30 mouse cellular contexts compared by ENCODE assay signal in the genomic region with DNA sequence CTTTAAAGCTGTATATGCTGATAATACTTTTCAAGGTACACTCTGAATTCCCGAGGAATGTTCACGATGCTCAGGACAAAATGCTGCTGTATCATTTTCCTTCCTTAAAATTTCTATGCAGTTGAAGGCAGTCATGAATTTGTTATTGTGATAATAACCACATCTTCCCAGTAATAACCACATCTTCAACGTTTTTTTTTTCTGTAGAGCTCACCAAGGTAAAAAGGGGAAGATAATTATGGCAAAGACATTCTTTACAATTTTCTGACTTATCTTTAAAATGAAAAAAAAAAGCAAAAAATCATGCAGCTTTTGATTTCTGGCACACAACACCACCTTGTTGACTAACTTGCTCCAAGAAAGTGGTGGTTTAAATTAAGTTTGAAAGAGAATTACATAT.
"Had no signal": no experiment of that assay in that cellular context is flagged by ENCODE, and none has a peak within 500 bp of the region (broad histone marks: within the 10 kb centered on the region; RNA-seq: fewer than 3 reads in every experiment).

No protein-coding gene starts in this region.

- H3K36me3 ChIP-seq: heart, embryonic 10.5 days; heart, embryonic 12.5 days; heart, embryonic 13.5 days; heart, embryonic 15.5 days; hindbrain, embryonic 10.5 days; hindbrain, embryonic 12.5 days; hindbrain, embryonic 13.5 days; hindbrain, embryonic 15.5 days; intestine, embryonic 15.5 days; kidney, embryonic 15.5 days had no signal

- DNase-seq: heart, postnatal 10 days; heart, postnatal 14 days; heart, postnatal 36 days; heart, postnatal 4 days; kidney, adult 11 months; kidney, adult 18-20 months; kidney, adult 2 months; kidney, adult 8-10 months; kidney, adult 9 months; kidney, postnatal 10 days; kidney, postnatal 14 days; kidney, postnatal 25 days; kidney, postnatal 36 days; layer of hippocampus, adult 9-11 months; layer of hippocampus, postnatal 36 days had no signal

- H3K9me3 ChIP-seq: heart, embryonic 10.5 days; heart, embryonic 12.5 days; heart, embryonic 15.5 days; intestine, embryonic 15.5 days had no signal

- H3K9ac ChIP-seq: heart, embryonic 12.5 days; heart, embryonic 13.5 days; heart, embryonic 15.5 days; hindbrain, embryonic 12.5 days; hindbrain, embryonic 13.5 days; hindbrain, embryonic 14.5 days; hindbrain, embryonic 15.5 days; intestine, embryonic 15.5 days; kidney, embryonic 15.5 days had no signal

- H3K4me1 ChIP-seq: heart, embryonic 10.5 days; heart, embryonic 12.5 days; heart, embryonic 13.5 days; heart, embryonic 15.5 days; hindbrain, embryonic 10.5 days; hindbrain, embryonic 12.5 days; hindbrain, embryonic 13.5 days; hindbrain, embryonic 15.5 days; intestine, embryonic 15.5 days; kidney, embryonic 15.5 days had no signal

- H3K4me3 ChIP-seq: heart, embryonic 10.5 days; heart, embryonic 12.5 days; heart, embryonic 13.5 days; heart, embryonic 15.5 days; hindbrain, embryonic 10.5 days; hindbrain, embryonic 12.5 days; hindbrain, embryonic 13.5 days; hindbrain, embryonic 15.5 days; intestine, embryonic 15.5 days; kidney, embryonic 15.5 days; layer of hippocampus, adult 2 months; left cerebral cortex, adult 2 months had no signal

- H3K27me3 ChIP-seq: heart, embryonic 12.5 days; heart, embryonic 13.5 days; heart, embryonic 15.5 days; hindbrain, embryonic 12.5 days; hindbrain, embryonic 13.5 days; hindbrain, embryonic 15.5 days; intestine, embryonic 15.5 days; kidney, embryonic 15.5 days had no signal

- H3K27ac ChIP-seq: heart, embryonic 10.5 days; heart, embryonic 13.5 days; heart, embryonic 15.5 days; hindbrain, embryonic 10.5 days; hindbrain, embryonic 12.5 days; hindbrain, embryonic 13.5 days; hindbrain, embryonic 14.5 days; hindbrain, embryonic 15.5 days; hindbrain, postnatal 0 days; intestine, embryonic 15.5 days; kidney, embryonic 15.5 days; kidney, postnatal 0 days; layer of hippocampus, adult 2 months; left cerebral cortex, adult 2 months had no signal
